9 mouse cellular contexts compared by ENCODE assay signal in the genomic region with DNA sequence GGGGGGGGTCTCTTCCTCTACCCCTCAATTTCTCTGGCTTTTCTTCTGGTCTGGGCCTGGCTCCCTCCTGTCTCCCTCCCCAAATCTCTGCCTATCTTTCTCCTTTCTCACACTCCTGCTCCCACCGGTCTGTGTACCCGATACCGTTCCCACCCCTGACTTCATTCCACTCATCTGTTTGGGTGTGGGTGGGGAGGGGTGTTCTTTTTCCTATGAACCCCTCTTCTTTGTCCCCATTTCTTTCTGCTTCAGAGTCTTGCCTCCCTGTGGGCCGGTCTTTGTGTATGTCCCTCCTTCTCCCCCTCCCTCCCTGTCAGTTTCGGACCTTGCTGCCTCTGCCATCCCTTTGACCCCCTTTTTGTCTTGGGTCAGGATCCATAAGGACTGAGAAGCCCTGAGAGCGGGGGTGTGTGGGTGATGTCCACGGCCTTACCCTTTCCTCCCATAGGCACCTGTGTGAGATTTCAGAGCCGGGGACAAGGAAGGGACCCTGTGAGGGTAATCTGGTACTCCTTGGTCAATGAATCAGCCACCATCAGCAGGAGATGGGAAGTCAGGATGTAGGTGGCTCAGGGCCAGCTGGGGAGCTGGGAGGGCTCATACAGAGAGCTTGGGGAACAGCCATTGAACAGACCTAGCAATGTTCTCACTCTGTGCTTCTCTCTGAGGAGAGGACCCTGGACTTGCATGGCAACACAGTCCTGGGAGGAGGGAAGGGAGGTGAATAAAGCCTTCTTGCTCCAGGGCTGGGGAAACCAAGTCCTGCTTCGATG. TPM values are rescaled to one million over a fixed set of nuclear protein-coding genes. Genes with fewer than 3 reads are reported as not detected.
DNase-seq lines count a peak whose midpoint lies in the region; ATAC-seq and TF ChIP-seq lines count a peak whose summit lies in the region.
"Had no signal": no experiment of that assay in that cellular context is flagged by ENCODE, and none has a peak within 500 bp of the region (broad histone marks: within the 10 kb centered on the region; RNA-seq: fewer than 3 reads in every experiment).

No protein-coding gene starts in this region.

- 49% methylated on average over 9 of the region's 9 CpGs for WGBS in liver, embryonic 11.5 days
- WGBS in forebrain, embryonic 11.5 days = 26% methylated on average over 9 of the region's 9 CpGs
- WGBS in intestine, embryonic 15.5 days = 44% methylated on average over 9 of the region's 9 CpGs
- WGBS in olfactory bulb, adult 2 months = 43% methylated on average over 9 of the region's 9 CpGs

- no peak overlapping the region for H3K4me3 ChIP-seq in liver, embryonic 11.5 days (ENCODE audit: low read depth, low read length)
- no peak overlapping the region; the same call in 1 of the 2 replicates for H3K4me3 ChIP-seq in forebrain, embryonic 11.5 days (ENCODE audit: low read depth, low read length)
- peak overlapping the region; percentile 15; the same call in 1 of the 2 replicates for H3K4me3 ChIP-seq in intestine, embryonic 15.5 days (replicated peaks)
- peak overlapping the region; percentile 48; the same call in 1 of the 2 replicates for H3K4me3 ChIP-seq in olfactory bulb, adult 2 months (ENCODE audit: insufficient read depth, low read depth, low read length)
- H3K4me3 ChIP-seq: megakaryocyte, embryonic 14.5 days had no signal

- H3K27me3 ChIP-seq in liver, embryonic 11.5 days (replicated peaks; ENCODE audit: control insufficient read depth, insufficient read depth, low read length) = peaks cover 7% of the 10 kb centered on the region; the same call in 1 of the 2 replicates
- no peaks in the 10 kb centered on the region for H3K27me3 ChIP-seq in forebrain, embryonic 11.5 days (ENCODE audit: control insufficient read depth, insufficient read depth, low read length)
- H3K27me3 ChIP-seq in intestine, embryonic 15.5 days (replicated peaks) = no peaks in the 10 kb centered on the region

- DNase-seq in liver, embryonic 11.5 days (ENCODE audit: low spot score) = no peak
- DNase-seq in liver = no peak
- peak; percentile 47 for DNase-seq in forebrain, embryonic 11.5 days (ENCODE audit: low spot score)
- no peak for DNase-seq in urinary bladder, postnatal 4 days (ENCODE audit: low spot score in 2 of 2)
- DNase-seq: thymus, postnatal 25 days had no signal

- TF ChIP-seq POLR2A in olfactory bulb, adult 2 months (IDR thresholded peaks at IDR 0.05; ENCODE audit: insufficient read depth, low read depth, low read length) = no peak

- H3K4me1 ChIP-seq in liver, embryonic 11.5 days (replicated peaks; ENCODE audit: control insufficient read depth, insufficient read depth, low read length) = peaks cover 15% of the 10 kb centered on the region; the same call in 1 of the 2 replicates
- H3K4me1 ChIP-seq in forebrain, embryonic 11.5 days (replicated peaks; ENCODE audit: control insufficient read depth, insufficient read depth, low read length) = peaks cover 13% of the 10 kb centered on the region
- peaks cover 26% of the 10 kb centered on the region for H3K4me1 ChIP-seq in intestine, embryonic 15.5 days (replicated peaks)
- H3K4me1 ChIP-seq in olfactory bulb, adult 2 months (ENCODE audit: control insufficient read depth, insufficient read depth, low read length) = peaks cover 37% of the 10 kb centered on the region

- peak overlapping the region; percentile 43; the same call in 1 of the 2 replicates for H3K27ac ChIP-seq in liver, embryonic 11.5 days (ENCODE audit: low read depth, low read length)
- peak overlapping the region; percentile 74 for H3K27ac ChIP-seq in forebrain, embryonic 11.5 days (ENCODE audit: low read depth, low read length)
- peak overlapping the region; percentile 69 for H3K27ac ChIP-seq in intestine, embryonic 15.5 days
- H3K27ac ChIP-seq in olfactory bulb, adult 2 months (ENCODE audit: insufficient read depth, low read depth, low read length) = peak overlapping the region; percentile 23

- ATAC-seq in liver, embryonic 11.5 days (replicated peaks; ENCODE audit: low FRiP score) = no peak
- 0 out of 2 replicates have a peak, but pooled peaks have one; percentile 34 for ATAC-seq in forebrain, embryonic 11.5 days (replicated peaks; ENCODE audit: low FRiP score)
- no peak for ATAC-seq in intestine, embryonic 15.5 days
- ATAC-seq in megakaryocyte-erythroid progenitor cell, adult 5-6 weeks (replicated peaks; ENCODE audit: low FRiP score, low TSS enrichment, poor library complexity, severe bottlenecking) = no peak

- no peaks in the 10 kb centered on the region for H3K9me3 ChIP-seq in liver, embryonic 11.5 days (ENCODE audit: control insufficient read depth, low read length)
- H3K9me3 ChIP-seq in forebrain, embryonic 11.5 days (ENCODE audit: control insufficient read depth, low read length) = no peaks in the 10 kb centered on the region
- H3K9me3 ChIP-seq in intestine, embryonic 15.5 days = no peaks in the 10 kb centered on the region

- no peaks in the 10 kb centered on the region for H3K36me3 ChIP-seq in liver, embryonic 11.5 days (ENCODE audit: control insufficient read depth, insufficient read depth, low read length)
- H3K36me3 ChIP-seq in forebrain, embryonic 11.5 days (ENCODE audit: control insufficient read depth, insufficient read depth, low read length) = no peaks in the 10 kb centered on the region
- no peaks in the 10 kb centered on the region for H3K36me3 ChIP-seq in intestine, embryonic 15.5 days

- no peak for TF ChIP-seq CTCF in olfactory bulb, adult 2 months (IDR thresholded peaks at IDR 0.05; ENCODE audit: insufficient read depth, low read depth, low read length)

- H3K9ac ChIP-seq in liver, embryonic 11.5 days (ENCODE audit: low read depth, low read length) = 0 out of 2 replicates have a peak overlapping the region, but pooled peaks have one; percentile 22
- peak overlapping the region; percentile 64 for H3K9ac ChIP-seq in forebrain, embryonic 11.5 days (ENCODE audit: low read length)
- peak overlapping the region; percentile 20; the same call in 1 of the 2 replicates for H3K9ac ChIP-seq in intestine, embryonic 15.5 days

- H3K4me2 ChIP-seq in liver, embryonic 11.5 days = peak overlapping the region; percentile 51
- peak overlapping the region; percentile 40 for H3K4me2 ChIP-seq in forebrain, embryonic 11.5 days (ENCODE audit: low read depth, low read length, severe bottlenecking)
- peak overlapping the region; percentile 53 for H3K4me2 ChIP-seq in intestine, embryonic 15.5 days (replicated peaks)

RNA-seq across cellular contexts. Expression of gene Cstad, which starts 19.5 kb away (rescaled TPM):
- polyA plus RNA-seq in liver, embryonic 11.5 days (2014; fragmentation: Nextera tagmentation; extraction: Ambion mirVana) = 0.38 TPM in 1 of 2 replicates, not detected in the other
- 0.57 and 0.71 TPM in 2 replicates for polyA plus RNA-seq in forebrain, embryonic 11.5 days (2014; fragmentation: Nextera tagmentation; extraction: Ambion mirVana)
- 0.63 and 0.72 TPM in 2 replicates for polyA plus RNA-seq in intestine, embryonic 15.5 days (2015; fragmentation: Nextera tagmentation; extraction: Ambion mirVana)
- polyA plus RNA-seq in olfactory bulb, adult 2 months (2012; ENCODE audit: insufficient read depth, insufficient read length, low replicate concordance, missing spikeins) = not detected in 2 replicates
- 2.7 TPM in 1 of 2 replicates, not detected in the other for total RNA-seq in megakaryocyte-erythroid progenitor cell, adult 5-6 weeks (2014; fragmentation: Nextera tagmentation)
- 1.0 TPM in 1 of 2 replicates, not detected in the other for total RNA-seq in megakaryocyte-erythroid progenitor cell, adult 5-6 weeks (2017)

Comparison
In these comparisons a context has a peak if more than half of its experiments do, and no peak if none do; other contexts are left out.
1. H3K27ac ChIP-seq: peak in every context shown above with its lines; median percentile 74 in forebrain, embryonic 11.5 days; 69 in intestine, embryonic 15.5 days; 43 in liver, embryonic 11.5 days; 23 in olfactory bulb, adult 2 months.
2. H3K4me3 ChIP-seq: peak in intestine, embryonic 15.5 days (single experiment) and olfactory bulb, adult 2 months (single experiment); none in liver, embryonic 11.5 days (single experiment) and forebrain, embryonic 11.5 days (single experiment).
3. Peak in every context shown above with its lines, with median percentiles within 50 percentile points of each other: H3K4me2 ChIP-seq and H3K9ac ChIP-seq.